Mouse (Mus musculus) G1E-ER4 (cell line): ENCODE measurements around the gene Gspt1. TPM values are rescaled to one million over a fixed set of nuclear protein-coding genes. Genes with fewer than 3 reads are reported as not detected.

Experiments used
- GATA1 ChIP-seq: IDR thresholded peaks from one replicate; pipeline ENCODE4 v1.8.0; 2012; ENCODE audit warnings: low read length, inconsistent platforms
- polyA plus RNA-seq: library from polyadenylated mRNA; stranded (reverse); fragments of >175 nt; gene quantifications from 2 replicates; pipeline ENCODE4 v1.2.3, GENCODE M21; 2012

Gene Gspt1
- polyA plus RNA-seq, 1 experiment: 311 TPM

DNA sequence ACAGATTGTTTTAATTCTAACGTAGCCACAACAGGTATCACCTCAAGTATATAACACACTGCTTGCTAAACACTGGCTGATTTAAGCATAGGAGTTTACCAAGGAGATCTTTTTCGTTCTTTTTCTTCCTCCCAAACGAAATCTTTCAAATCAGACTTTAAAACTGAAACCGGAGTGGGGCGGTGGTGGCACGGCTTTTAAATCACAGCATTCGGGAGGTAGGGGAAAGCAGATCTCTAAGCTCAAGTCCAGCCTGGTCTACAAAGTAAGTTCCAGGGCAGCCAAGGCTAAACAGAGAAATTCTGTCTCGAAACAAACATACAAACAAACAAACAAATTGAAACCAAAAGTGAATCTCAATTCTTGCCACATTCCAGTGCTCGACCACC, 79.0 kb downstream of the Gspt1 start:
- no peak for TF ChIP-seq GATA1

- TF ChIP-seq GATA1: no peak
These were observed 79.4 kb downstream of the Gspt1 start for GRCm38 (mm10) chr16:11174671-11175081.

GRCm38 (mm10) chr16:11171679-11172078, 82.4 kb downstream of the Gspt1 start:
- TF ChIP-seq GATA1: no peak

Other genes starting within 250 kb of the Gspt1 start
- gene Snn, start 193.4 kb downstream of the Gspt1 start, polyA plus RNA-seq: 0.10 and 0.18 TPM in 2 replicates
- gene Litaf, start 188.2 kb downstream of the Gspt1 start, polyA plus RNA-seq: 0.10 and 1.1 TPM in 2 replicates
- 18.9 and 23.1 TPM in 2 replicates for gene Txndc11, start 119.7 kb downstream of the Gspt1 start, polyA plus RNA-seq
- 6.7 and 7.7 TPM in 2 replicates for gene Zc3h7a, start 77.9 kb downstream of the Gspt1 start, polyA plus RNA-seq
- 13.3 and 33.3 TPM in 2 replicates for gene Rsl1d1, start 51.0 kb downstream of the Gspt1 start, polyA plus RNA-seq
- gene Tnfrsf17, start 59.5 kb upstream of the Gspt1 start, polyA plus RNA-seq: not detected in 2 replicates
- gene Snx29, start 68.6 kb upstream of the Gspt1 start, polyA plus RNA-seq: 3.7 TPM in 2 replicates